Mouse (Mus musculus) hindbrain, embryonic 16.5 days (tissue): ENCODE results near the gene B4galnt3. TPM values are rescaled to one million over a fixed set of nuclear protein-coding genes. Genes with fewer than 3 reads are reported as not detected.

ENCODE experiments used
- ATAC-seq: fragments of 200-750 bp; cut with Nextera tagmentation; 2 replicates; pipeline ENCODE4 v1.8.0; 2017; ENCODE audit warnings: moderate TSS enrichment, moderate library complexity
- H3K27ac ChIP-seq: fragments of 300-500 bp; sonication (generic); 2 replicates; pipeline ENCODE4 v1.5.1; 2014; ENCODE audit warnings: low read depth, mild to moderate bottlenecking, control low read depth, low read length, moderate library complexity
- H3K27me3 ChIP-seq: fragments of 300-500 bp; sonication (generic); replicated peaks from 2 replicates; pipeline ENCODE4 v1.6.1; 2014; ENCODE audit warnings: low read length; ENCODE audit not compliant: control insufficient read depth, insufficient read depth
- H3K36me3 ChIP-seq: fragments of 300-500 bp; sonication (generic); 2 replicates; pipeline ENCODE4 v1.6.1; 2014; ENCODE audit warnings: mild to moderate bottlenecking, low read length, moderate library complexity, mixed read lengths; ENCODE audit not compliant: control insufficient read depth, insufficient read depth
- H3K4me1 ChIP-seq: fragments of 300-500 bp; sonication (generic); 2 replicates; pipeline ENCODE4 v1.6.1; 2014; ENCODE audit warnings: low read depth, low read length; ENCODE audit not compliant: control insufficient read depth, insufficient read depth
- H3K4me2 ChIP-seq: fragments of 300-500 bp; sonication (generic); 2 replicates; pipeline ENCODE4 v1.6.1; 2014; ENCODE audit warnings: mild to moderate bottlenecking, low read length, control low read depth, moderate library complexity
- H3K4me3 ChIP-seq: fragments of 300-500 bp; sonication (generic); 2 replicates; pipeline ENCODE4 v1.5.1; 2014; ENCODE audit warnings: mild to moderate bottlenecking, low read length, control low read depth, moderate library complexity
- H3K9ac ChIP-seq: fragments of 300-500 bp; sonication (generic); 2 replicates; pipeline ENCODE4 v1.6.1; 2014; ENCODE audit warnings: low read depth, mild to moderate bottlenecking, control low read depth, low read length, moderate library complexity
- H3K9me3 ChIP-seq: fragments of 300-500 bp; sonication (generic); 2 replicates; pipeline ENCODE4 v1.6.1; 2014; ENCODE audit warnings: mild to moderate bottlenecking, low read length, moderate library complexity; ENCODE audit not compliant: control insufficient read depth
- WGBS: fragments of 180-500 bp; shearing (Covaris S2); extraction: QIAGEN DNeasy Blood & Tissue Kit; methylation state at CpG from one replicate; pipeline ENCODE4 v1.1.7; 2014; 5-methylcytosine and 5-hydroxymethylcytosine counted together
- polyA plus RNA-seq: library from polyadenylated mRNA; unstranded; fragments of >200 nt; fragmentation: Nextera tagmentation; extraction: Ambion mirVana; gene quantifications from 2 replicates; pipeline ENCODE4 v1.2.1, GENCODE M21; 2015

B4galnt3 gene
- polyA plus RNA-seq, 1 experiment from 2014 or later = 0.20 TPM

DNA sequence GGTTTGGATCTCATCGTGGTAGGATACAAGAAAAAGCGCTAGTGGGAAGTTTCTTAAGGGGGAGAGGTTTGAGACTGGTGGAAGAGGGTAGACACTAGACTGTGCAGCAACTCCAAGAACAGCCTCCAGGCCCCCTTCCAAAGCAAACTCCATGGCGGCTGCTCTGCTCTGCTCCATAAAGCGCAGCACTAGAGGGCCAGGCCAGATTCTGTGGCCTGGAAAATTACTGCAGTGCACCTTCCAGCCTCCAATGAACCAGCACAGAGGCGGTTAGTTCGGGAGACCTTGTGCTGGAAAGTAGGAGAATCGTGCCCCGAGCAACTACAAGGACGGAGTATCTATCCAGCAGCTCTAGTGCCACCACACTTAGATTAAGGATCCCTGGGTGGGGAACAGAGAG lies 7.1 kb downstream of the B4galnt3 start:
- no peaks in the 10 kb centered on the region for H3K27me3 ChIP-seq
- ATAC-seq = no peak
- H3K4me3 ChIP-seq = no peak overlapping the region
- 85% methylated on average over 9 of the region's 9 CpGs for WGBS
- no peak overlapping the region for H3K27ac ChIP-seq
- H3K36me3 ChIP-seq = no peaks in the 10 kb centered on the region
- no peaks in the 10 kb centered on the region for H3K4me1 ChIP-seq
- no peak overlapping the region for H3K4me2 ChIP-seq
- H3K9ac ChIP-seq = no peak overlapping the region
- no peaks in the 10 kb centered on the region for H3K9me3 ChIP-seq

DNA sequence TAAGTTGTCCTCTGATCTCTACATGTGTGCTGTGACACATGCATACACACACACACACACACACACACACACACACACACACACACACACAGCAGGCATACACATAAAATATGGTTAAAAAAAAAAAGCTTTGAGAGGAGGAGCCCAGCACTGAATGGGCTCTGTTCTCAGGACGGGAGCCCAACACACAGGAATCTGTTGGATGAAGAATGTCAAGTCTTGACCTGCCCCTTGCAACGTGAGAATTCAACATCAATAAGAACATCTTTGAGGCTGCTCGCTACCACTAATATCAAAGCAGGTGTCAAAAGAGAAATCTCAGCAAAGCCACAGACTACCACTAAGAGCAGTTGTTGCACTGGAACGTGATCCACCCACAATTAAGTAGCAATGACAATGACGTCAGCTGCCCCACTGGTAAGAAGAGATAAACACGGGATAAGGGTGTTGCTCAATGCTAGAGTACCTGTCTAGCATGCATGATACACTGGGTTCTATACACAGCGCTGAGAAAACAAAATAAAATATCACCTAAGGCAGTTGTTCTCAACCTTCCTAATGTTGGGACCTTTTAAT lies 17.4 kb downstream of the B4galnt3 start:
- no peaks in the 10 kb centered on the region for H3K27me3 ChIP-seq
- H3K9ac ChIP-seq = no peak overlapping the region
- no peaks in the 10 kb centered on the region for H3K4me1 ChIP-seq
- no peak for ATAC-seq
- H3K36me3 ChIP-seq = no peaks in the 10 kb centered on the region
- no peak overlapping the region for H3K4me2 ChIP-seq
- H3K27ac ChIP-seq = no peak overlapping the region
- 84% methylated on average over 7 of the region's 7 CpGs for WGBS
- no peak overlapping the region for H3K4me3 ChIP-seq
- H3K9me3 ChIP-seq = no peaks in the 10 kb centered on the region

DNA sequence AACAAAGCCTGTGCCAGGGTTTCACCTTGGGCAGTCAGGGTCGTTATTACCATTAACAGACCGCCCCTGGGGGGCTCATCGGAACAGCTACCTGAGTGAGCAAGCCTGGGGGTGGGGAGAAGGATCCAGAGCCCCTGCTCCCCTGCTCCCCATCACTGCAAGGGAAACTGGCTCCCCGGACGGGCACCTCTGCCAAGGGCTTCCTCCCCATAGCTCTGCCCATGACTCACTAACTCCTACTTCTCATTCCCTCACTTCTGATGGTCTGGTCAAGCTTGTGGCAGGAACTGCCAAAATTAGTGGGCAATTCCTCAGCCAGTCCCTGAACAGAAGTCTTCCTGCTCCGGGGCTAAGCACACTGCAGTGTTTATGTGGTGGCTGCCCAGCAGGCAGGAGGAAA lies 19.1 kb downstream of the B4galnt3 start:
- Histone ChIP-seq H3K36me3 (no peaks in the 10 kb centered on the region), H3K27me3 (no peaks in the 10 kb centered on the region), H3K9me3 (no peaks in the 10 kb centered on the region), H3K4me1 (no peaks in the 10 kb centered on the region), H3K4me3 (no peak overlapping the region), H3K4me2 (no peak overlapping the region), H3K9ac (no peak overlapping the region), H3K27ac (no peak overlapping the region)
- no peak for ATAC-seq
- 62% methylated on average over 6 of the region's 6 CpGs for WGBS

DNA sequence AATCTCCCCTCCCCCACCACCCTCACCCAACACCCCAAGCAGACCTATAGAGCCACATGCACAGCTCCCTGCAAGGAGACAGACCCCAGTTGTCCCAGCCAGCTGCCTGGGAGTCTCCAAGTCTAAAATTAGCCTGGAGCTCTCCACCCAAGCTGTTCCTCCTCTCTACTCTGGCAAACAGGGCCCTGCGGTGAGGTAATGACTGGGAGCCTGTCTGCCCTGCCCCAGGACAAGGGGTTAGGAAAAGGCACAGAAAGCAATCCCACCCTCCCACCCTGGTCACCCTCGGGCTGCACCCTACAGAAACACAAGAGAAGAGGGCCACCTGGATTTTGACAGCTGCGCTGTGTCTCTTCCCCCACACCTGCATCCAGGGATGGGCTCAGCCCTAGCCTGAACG lies 19.5 kb downstream of the B4galnt3 start:
- Histone ChIP-seq H3K27me3 (no peaks in the 10 kb centered on the region), H3K4me2 (no peak overlapping the region), H3K9me3 (no peaks in the 10 kb centered on the region), H3K9ac (no peak overlapping the region), H3K36me3 (no peaks in the 10 kb centered on the region), H3K4me1 (no peaks in the 10 kb centered on the region), H3K4me3 (no peak overlapping the region), H3K27ac (no peak overlapping the region)
- 74% methylated on average over 4 of the region's 4 CpGs for WGBS
- ATAC-seq = no peak

DNA sequence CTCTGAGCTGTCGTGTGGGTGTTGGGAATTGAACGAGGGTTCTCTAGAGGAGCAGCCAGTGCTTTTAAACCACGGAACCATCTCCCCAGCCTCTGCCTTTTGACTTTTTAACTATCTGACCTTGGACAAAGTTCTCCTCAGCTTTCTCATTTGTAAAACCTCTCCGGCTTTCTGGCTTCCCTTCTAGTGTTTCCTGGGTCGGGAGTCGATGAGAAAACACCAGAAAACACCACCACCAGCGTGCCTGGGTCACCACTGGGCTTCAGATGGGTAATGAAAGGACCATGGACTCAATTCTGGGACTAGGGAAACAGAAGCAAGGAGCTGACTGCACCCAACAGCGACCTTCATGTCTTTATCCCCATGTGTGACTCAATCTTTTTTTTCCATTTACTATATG lies 20.2 kb downstream of the B4galnt3 start:
- Histone ChIP-seq H3K27ac (no peak overlapping the region), H3K27me3 (no peaks in the 10 kb centered on the region), H3K36me3 (no peaks in the 10 kb centered on the region), H3K4me1 (no peaks in the 10 kb centered on the region), H3K4me3 (no peak overlapping the region), H3K9me3 (no peaks in the 10 kb centered on the region), H3K9ac (no peak overlapping the region), H3K4me2 (no peak overlapping the region)
- ATAC-seq = no peak
- 87% methylated on average over 8 of the region's 8 CpGs for WGBS

DNA sequence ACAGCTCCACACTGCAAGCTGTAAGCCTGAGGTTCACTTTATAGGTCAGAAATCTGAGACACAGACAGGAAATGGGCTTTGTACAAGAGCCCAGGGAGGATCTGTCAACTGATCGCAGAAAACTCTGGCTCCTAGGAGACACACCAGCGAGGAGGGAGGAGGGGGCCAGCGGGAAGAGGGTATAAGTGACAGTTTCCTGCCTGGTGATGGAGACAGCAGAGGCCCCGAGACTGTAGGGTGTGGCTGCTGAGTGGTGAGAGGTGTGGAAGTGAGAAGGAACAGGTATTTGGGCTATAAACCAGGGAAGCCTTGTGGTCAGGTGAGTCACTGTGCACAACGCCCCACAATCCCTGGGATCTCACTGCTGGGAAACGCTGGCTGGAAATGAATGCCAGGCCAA lies 30.2 kb downstream of the B4galnt3 start:
- Histone ChIP-seq H3K27ac (no peak overlapping the region), H3K4me1 (no peaks in the 10 kb centered on the region), H3K4me2 (no peak overlapping the region), H3K27me3 (no peaks in the 10 kb centered on the region), H3K4me3 (no peak overlapping the region), H3K9ac (no peak overlapping the region), H3K9me3 (no peaks in the 10 kb centered on the region), H3K36me3 (no peaks in the 10 kb centered on the region)
- ATAC-seq = no peak
- 68% methylated on average over 6 of the region's 6 CpGs for WGBS

DNA sequence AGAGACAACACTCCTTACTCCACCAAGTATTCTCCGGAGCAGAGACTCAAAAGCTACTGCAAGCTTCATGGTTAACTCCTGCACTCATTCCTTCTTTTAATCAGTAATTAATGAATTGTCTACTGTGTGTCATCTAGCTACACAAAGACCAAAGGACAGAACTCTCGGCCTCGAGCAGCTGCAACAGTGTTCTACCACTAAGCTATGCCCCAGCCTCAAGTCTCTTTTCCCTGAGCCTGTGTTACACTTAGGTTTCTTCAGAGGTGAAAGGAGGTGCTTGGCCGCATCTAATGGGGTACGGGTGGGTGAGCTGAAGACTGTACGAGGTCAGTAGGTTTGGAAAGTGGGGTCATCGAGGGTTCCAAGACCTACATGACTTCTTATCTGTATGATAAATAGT lies 30.8 kb downstream of the B4galnt3 start:
- no peak overlapping the region for H3K27ac ChIP-seq
- no peaks in the 10 kb centered on the region for H3K4me1 ChIP-seq
- no peak overlapping the region for H3K4me2 ChIP-seq
- no peaks in the 10 kb centered on the region for H3K36me3 ChIP-seq
- ATAC-seq = no peak
- no peak overlapping the region for H3K4me3 ChIP-seq
- no peaks in the 10 kb centered on the region for H3K9me3 ChIP-seq
- whole genome bisulfite sequencing = 86% methylated on average over 7 of the region's 7 CpGs
- H3K9ac ChIP-seq = no peak overlapping the region
- H3K27me3 ChIP-seq = no peaks in the 10 kb centered on the region

DNA sequence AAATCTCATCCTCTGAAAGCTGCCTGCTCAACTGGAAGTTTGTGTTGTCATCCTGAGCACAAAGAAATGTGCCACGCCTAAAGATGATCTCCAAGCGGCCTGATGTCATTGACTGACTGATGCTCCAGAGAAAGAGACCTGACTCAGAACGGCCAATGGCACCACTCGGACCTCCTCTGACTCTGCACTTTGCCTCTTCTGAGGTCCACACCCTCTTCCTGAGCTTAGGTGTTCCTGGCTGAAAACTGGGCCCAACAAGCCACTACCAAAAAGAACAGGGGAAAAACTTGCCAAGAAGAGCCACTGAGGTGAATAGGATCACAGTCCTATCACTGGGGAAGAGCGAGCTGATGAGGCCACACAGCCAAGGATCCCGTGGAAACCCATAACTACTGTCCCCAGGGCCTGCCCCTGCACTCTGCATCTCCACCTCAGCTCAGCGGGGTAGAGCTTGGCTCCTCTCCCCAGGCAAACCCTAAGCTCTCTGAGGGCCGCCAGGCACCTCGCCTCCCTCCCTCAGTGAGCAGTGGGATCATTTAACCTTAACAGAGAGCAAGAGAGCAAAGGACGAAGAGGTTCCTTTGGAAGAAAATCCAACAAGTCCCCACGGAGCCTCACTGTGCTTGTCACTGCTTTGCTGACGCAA lies 31.4 kb downstream of the B4galnt3 start:
- ATAC-seq = no peak
- Histone ChIP-seq H3K4me2 (no peak overlapping the region), H3K27me3 (no peaks in the 10 kb centered on the region), H3K36me3 (no peaks in the 10 kb centered on the region), H3K9me3 (no peaks in the 10 kb centered on the region), H3K27ac (no peak overlapping the region), H3K9ac (no peak overlapping the region), H3K4me1 (no peaks in the 10 kb centered on the region), H3K4me3 (no peak overlapping the region)
- WGBS = 56% methylated on average over 12 of the region's 12 CpGs

DNA sequence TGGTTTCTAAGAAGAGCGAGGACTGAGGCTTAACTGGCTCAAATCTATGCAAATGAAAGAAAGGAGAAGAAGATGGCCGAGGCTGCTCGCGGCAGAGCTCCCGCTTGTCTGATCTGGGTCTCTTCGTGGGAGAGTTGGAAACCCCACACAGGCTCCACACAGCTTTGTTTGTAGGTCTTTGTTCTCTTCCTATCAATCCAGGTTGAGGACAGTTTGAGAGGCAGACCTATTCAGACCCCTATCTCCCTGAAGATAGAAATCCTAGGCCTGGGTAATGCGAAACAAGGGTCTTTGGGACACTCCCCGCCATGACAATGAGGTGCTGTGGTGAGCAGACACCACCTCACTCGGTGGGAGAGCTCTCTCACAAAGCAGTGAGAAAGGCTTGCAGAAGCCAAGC lies 34.9 kb downstream of the B4galnt3 start:
- no peaks in the 10 kb centered on the region for H3K4me1 ChIP-seq
- no peaks in the 10 kb centered on the region for H3K36me3 ChIP-seq
- ATAC-seq = no peak
- WGBS = 25% methylated on average over 9 of the region's 9 CpGs
- no peak overlapping the region for H3K4me3 ChIP-seq
- no peaks in the 10 kb centered on the region for H3K9me3 ChIP-seq
- no peak overlapping the region for H3K4me2 ChIP-seq
- no peaks in the 10 kb centered on the region for H3K27me3 ChIP-seq
- H3K9ac ChIP-seq = no peak overlapping the region
- H3K27ac ChIP-seq = no peak overlapping the region
